Mouse (Mus musculus): ENCODE measurements around the gene 2010109A12Rik.

- no peak for TF ChIP-seq CTCF (IDR thresholded peaks at IDR 0.05; ENCODE audit: borderline replicate concordance, insufficient read depth, low read depth, low read length)
- TF ChIP-seq POLR2A (IDR thresholded peaks at IDR 0.05; ENCODE audit: borderline replicate concordance, insufficient read depth, low read length): no peak
Measured at GRCm38 (mm10) chr5:93184548-93184947, 21.8 kb upstream of the 2010109A12Rik start.
